Mouse (Mus musculus) neural tube, embryonic 14.5 days (tissue): ENCODE measurements around the gene Hyal1. TPM values are rescaled to one million over a fixed set of nuclear protein-coding genes. Genes with fewer than 3 reads are reported as not detected.
A peak's percentile ranks its signal among the peaks of the same experiment; 100 is the strongest.

Source experiments
- ATAC-seq: fragments of 200-750 bp; cut with Nextera tagmentation; 2 replicates; pipeline ENCODE4 v1.8.0; 2017; ENCODE audit warnings: low read depth, mild to moderate bottlenecking, moderate TSS enrichment, moderate library complexity
- H3K27ac ChIP-seq: fragments of 300-500 bp; sonication (generic); 2 replicates; pipeline ENCODE4 v1.5.1; 2014; ENCODE audit warnings: low read depth, mild to moderate bottlenecking, control low read depth, low read length, moderate library complexity, mixed read lengths
- H3K27me3 ChIP-seq: fragments of 300-500 bp; sonication (generic); 2 replicates; pipeline ENCODE4 v1.6.1; 2014; ENCODE audit warnings: low read length; ENCODE audit not compliant: control insufficient read depth, insufficient read depth
- H3K36me3 ChIP-seq: fragments of 300-500 bp; sonication (generic); 2 replicates; pipeline ENCODE4 v1.6.1; 2014; ENCODE audit warnings: low read length, mixed read lengths; ENCODE audit not compliant: control insufficient read depth, insufficient read depth
- H3K4me1 ChIP-seq: fragments of 300-500 bp; sonication (generic); 2 replicates; pipeline ENCODE4 v1.6.1; 2014; ENCODE audit warnings: low read length; ENCODE audit not compliant: control insufficient read depth, insufficient read depth
- H3K4me2 ChIP-seq: fragments of 300-500 bp; sonication (generic); 2 replicates; pipeline ENCODE4 v1.6.1; 2014; ENCODE audit warnings: mild to moderate bottlenecking, low read depth, low read length, control low read depth
- H3K4me3 ChIP-seq: fragments of 300-500 bp; sonication (generic); 2 replicates; pipeline ENCODE4 v1.5.1; 2014; ENCODE audit warnings: low read depth, low read length, control low read depth, mixed read lengths
- H3K9ac ChIP-seq: fragments of 300-500 bp; sonication (generic); replicated peaks from 2 replicates; pipeline ENCODE4 v1.6.1; 2014; ENCODE audit warnings: low read depth, mild to moderate bottlenecking, control low read depth, low read length, mixed read lengths
- H3K9me3 ChIP-seq: fragments of 300-500 bp; sonication (generic); 2 replicates; pipeline ENCODE4 v1.6.1; 2016; ENCODE audit warnings: low read length; ENCODE audit not compliant: control insufficient read depth
- WGBS: fragments of 180-500 bp; shearing (Covaris S2); extraction: QIAGEN DNeasy Blood & Tissue Kit; methylation state at CpG from one replicate; pipeline ENCODE4 v1.1.7; 2014; 5-methylcytosine and 5-hydroxymethylcytosine counted together
- polyA plus RNA-seq: library from polyadenylated mRNA; unstranded; fragments of >200 nt; fragmentation: Nextera tagmentation; extraction: Ambion mirVana; gene quantifications from 2 replicates; pipeline ENCODE4 v1.2.1, GENCODE M21; 2014

Hyal1 gene
- polyA plus RNA-seq, 1 experiment from 2014 or later, result 3.1 TPM

GRCm38 (mm10) chr9:107612191-107612944 is 35.6 kb downstream of the Hyal1 start:
- Histone ChIP-seq H3K9me3 (no peaks in the 10 kb centered on the region), H3K27me3 (no peaks in the 10 kb centered on the region), H3K36me3 (peaks cover 25% of the 10 kb centered on the region), H3K4me3 (peak overlapping the region; percentile 27), H3K4me1 (peaks cover 24% of the 10 kb centered on the region), H3K4me2 (peak overlapping the region; percentile 66), H3K9ac (peak overlapping the region; percentile 82), H3K27ac (peak overlapping the region; percentile 99)
- 1% methylated on average over 44 of the region's 48 CpGs for WGBS
- peak; percentile 94 for ATAC-seq

- Histone ChIP-seq H3K27ac (peak overlapping the region; percentile 99), H3K4me1 (peaks cover 18% of the 10 kb centered on the region), H3K4me2 (peak overlapping the region; percentile 66), H3K9ac (peak overlapping the region; percentile 82), H3K36me3 (peaks cover 32% of the 10 kb centered on the region), H3K27me3 (no peaks in the 10 kb centered on the region), H3K4me3 (peak overlapping the region; percentile 27), H3K9me3 (no peaks in the 10 kb centered on the region)
- peak; percentile 35; the same call in 1 of the 2 replicates for ATAC-seq
- WGBS, result 10% methylated on average over 12 of the region's 12 CpGs
Observed at GRCm38 (mm10) chr9:107612945-107613569, 36.3 kb downstream of the Hyal1 start.

- Histone ChIP-seq H3K9ac (no peak overlapping the region), H3K27me3 (no peaks in the 10 kb centered on the region), H3K4me1 (peaks cover 20% of the 10 kb centered on the region), H3K36me3 (peaks cover 40% of the 10 kb centered on the region), H3K4me3 (no peak overlapping the region), H3K4me2 (no peak overlapping the region), H3K9me3 (no peaks in the 10 kb centered on the region), H3K27ac (no peak overlapping the region)
- no peak for ATAC-seq
- WGBS, result 53% methylated on average over 4 of the region's 4 CpGs
Observed at GRCm38 (mm10) chr9:107615035-107615434, 38.3 kb downstream of the Hyal1 start.

DNA sequence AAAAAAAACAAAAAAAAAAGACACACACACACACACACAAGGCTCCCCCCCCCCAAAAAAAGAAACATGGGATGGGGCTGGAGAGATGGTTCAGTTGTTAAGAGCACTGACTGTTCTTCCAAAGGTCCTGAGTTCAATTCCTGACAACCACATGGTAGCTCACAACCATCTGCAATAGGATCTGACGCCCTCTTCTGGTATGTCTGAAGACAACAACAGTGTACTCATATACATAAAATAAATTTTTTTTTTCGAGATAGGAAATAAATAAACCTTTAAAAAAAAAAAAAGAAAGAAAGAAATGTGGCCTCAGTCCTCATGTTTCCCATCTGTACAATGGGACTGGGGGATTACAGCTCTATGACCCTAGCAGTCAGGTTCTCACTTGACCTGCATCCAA is 40.7 kb downstream of the Hyal1 start:
- no peaks in the 10 kb centered on the region for H3K9me3 ChIP-seq
- H3K4me2 ChIP-seq, result no peak overlapping the region
- H3K36me3 ChIP-seq, result peaks cover 40% of the 10 kb centered on the region
- no peak overlapping the region for H3K27ac ChIP-seq
- H3K4me3 ChIP-seq, result no peak overlapping the region
- no peak for ATAC-seq
- H3K9ac ChIP-seq, result no peak overlapping the region
- H3K27me3 ChIP-seq, result no peaks in the 10 kb centered on the region
- 85% methylated on average over 2 of the region's 2 CpGs for WGBS
- peaks cover 10% of the 10 kb centered on the region for H3K4me1 ChIP-seq

- Histone ChIP-seq H3K4me1 (peaks cover 6% of the 10 kb centered on the region; the same call in 1 of the 2 replicates), H3K4me3 (no peak overlapping the region), H3K36me3 (peaks cover 40% of the 10 kb centered on the region)
Observed at GRCm38 (mm10) chr9:107618098-107618497, 41.4 kb downstream of the Hyal1 start.

DNA sequence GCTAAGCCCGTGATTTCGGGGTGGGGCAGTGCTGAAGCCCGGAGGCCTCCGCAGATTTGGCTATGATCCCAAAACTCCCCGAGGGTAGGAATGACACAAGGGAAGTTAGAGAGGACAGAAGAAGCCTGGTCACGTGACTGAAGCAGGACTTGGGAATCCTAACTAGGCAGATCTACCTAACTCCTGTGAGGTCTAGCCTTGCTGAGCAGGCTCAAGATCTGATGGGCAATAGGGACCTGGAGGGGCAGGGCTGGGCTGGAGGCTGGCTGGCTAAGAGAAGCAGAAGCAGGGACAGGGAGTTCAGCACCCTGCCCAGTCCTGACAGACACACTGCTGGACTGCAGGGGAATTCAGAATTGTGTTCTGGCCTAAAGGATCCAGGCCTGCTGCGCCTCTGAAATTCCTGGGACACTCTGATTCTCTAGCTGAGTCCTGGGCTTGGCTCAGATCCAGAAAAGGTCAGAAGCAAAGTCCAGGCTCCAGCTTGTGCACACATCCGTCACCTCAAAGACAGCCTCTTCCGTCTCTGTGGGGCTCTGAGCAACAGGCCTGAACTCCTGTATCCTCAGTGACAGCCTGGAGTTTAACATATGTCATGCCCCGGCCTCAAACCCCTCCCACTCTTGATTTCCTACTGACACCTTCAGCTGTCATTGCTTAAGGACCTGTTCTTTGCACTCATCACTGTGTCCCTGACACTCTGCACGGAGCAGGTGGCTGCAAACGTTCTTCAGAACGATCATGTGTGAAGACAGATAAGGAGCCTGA is 42.2 kb downstream of the Hyal1 start:
- 0 out of 2 replicates have a peak, but pooled peaks cover 3% of the 10 kb centered on the region for H3K4me1 ChIP-seq
- WGBS, result 50% methylated on average over 13 of the region's 13 CpGs
- H3K9ac ChIP-seq, result no peak overlapping the region
- peak overlapping the region; percentile 30 for H3K27ac ChIP-seq
- H3K27me3 ChIP-seq, result no peaks in the 10 kb centered on the region
- no peak overlapping the region for H3K4me3 ChIP-seq
- H3K36me3 ChIP-seq, result peaks cover 40% of the 10 kb centered on the region
- H3K9me3 ChIP-seq, result no peaks in the 10 kb centered on the region
- ATAC-seq, result no peak
- no peak overlapping the region for H3K4me2 ChIP-seq

More at GRCm38 (mm10) chr9:107618098-107618497, 41.4 kb downstream of the Hyal1 start:
- Histone ChIP-seq H3K27ac (peak overlapping the region; percentile 30), H3K4me2 (no peak overlapping the region), H3K27me3 (no peaks in the 10 kb centered on the region), H3K9me3 (no peaks in the 10 kb centered on the region), H3K9ac (no peak overlapping the region)
- ATAC-seq, result no peak
- WGBS, result 81% methylated on average over 6 of the region's 6 CpGs

GRCm38 (mm10) chr9:107619546-107619879 is 42.8 kb downstream of the Hyal1 start:
- H3K9me3 ChIP-seq, result no peaks in the 10 kb centered on the region
- 0 out of 2 replicates have a peak, but pooled peaks cover 5% of the 10 kb centered on the region for H3K4me1 ChIP-seq
- H3K36me3 ChIP-seq, result peaks cover 37% of the 10 kb centered on the region
- H3K27ac ChIP-seq, result peak overlapping the region; percentile 2; the same call in 1 of the 2 replicates
- no peak for ATAC-seq
- no peak overlapping the region for H3K4me3 ChIP-seq
- H3K4me2 ChIP-seq, result no peak overlapping the region
- H3K27me3 ChIP-seq, result no peaks in the 10 kb centered on the region
- WGBS, result 79% methylated on average over 13 of the region's 13 CpGs
- no peak overlapping the region for H3K9ac ChIP-seq

GRCm38 (mm10) chr9:107620954-107621353 is 44.2 kb downstream of the Hyal1 start:
- Histone ChIP-seq H3K27ac (no peak overlapping the region), H3K36me3 (peaks cover 26% of the 10 kb centered on the region), H3K4me2 (no peak overlapping the region), H3K9ac (no peak overlapping the region), H3K27me3 (no peaks in the 10 kb centered on the region), H3K4me3 (no peak overlapping the region), H3K9me3 (no peaks in the 10 kb centered on the region), H3K4me1 (0 out of 2 replicates have a peak, but pooled peaks cover 9% of the 10 kb centered on the region)
- ATAC-seq, result no peak
